Mouse (Mus musculus): Measurements from ENCODE around the gene U2af1. TPM values are rescaled to one million over a fixed set of nuclear protein-coding genes. Genes with fewer than 3 reads are reported as not detected.
A peak's percentile ranks its signal among the peaks of the same experiment; 100 is the strongest.

Gene U2af1
- polyA plus RNA-seq, 2 experiments from 2014 or later: 60.6 to 77.9 TPM

DNA sequence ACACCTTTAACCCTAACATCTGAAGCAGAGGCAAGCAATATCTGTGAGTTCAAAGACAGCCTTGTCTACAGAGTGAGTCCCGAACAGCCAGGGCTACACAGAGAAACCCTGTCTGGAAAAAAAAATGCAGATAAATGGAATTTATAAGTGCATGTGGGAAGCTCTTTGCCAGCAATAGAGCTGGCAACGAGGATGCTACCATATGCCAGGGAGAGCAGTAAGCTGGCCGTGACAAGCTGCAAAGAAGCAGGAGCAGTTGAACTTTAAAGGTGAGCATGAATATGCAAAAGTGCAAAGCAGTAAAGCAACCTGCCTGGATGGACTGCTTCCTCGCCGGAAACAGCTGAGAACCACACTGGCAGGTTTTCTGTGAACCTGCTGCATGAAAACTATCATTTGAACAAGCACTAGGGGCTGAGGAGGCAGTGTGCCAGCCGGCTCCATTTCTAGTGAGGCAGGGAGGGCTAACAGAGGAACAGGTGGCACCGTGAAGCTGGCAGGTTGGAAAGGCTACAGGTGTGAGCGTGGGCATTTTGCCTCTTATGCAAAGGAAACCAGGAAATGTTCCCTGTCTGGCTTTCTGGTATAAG, 2.1 kb upstream of the U2af1 start:
- no peak for ATAC-seq

DNA sequence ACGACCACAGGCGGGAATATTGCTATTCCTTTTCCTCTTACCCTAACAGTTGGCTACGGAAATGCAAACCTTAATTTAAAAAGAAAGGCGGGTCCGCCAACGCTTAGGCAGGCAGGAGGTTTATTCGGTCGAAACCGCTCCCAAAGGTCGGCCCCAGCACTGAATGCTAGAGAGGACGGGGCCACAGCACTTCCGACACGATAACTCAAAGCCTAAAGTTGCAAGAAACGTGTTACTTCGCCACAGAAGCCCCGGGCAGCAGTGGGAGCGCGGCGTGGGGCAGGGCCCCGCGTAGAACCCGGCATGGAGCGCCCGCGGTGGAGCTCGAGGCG, 590 bp downstream of the U2af1 start:
- no peak for ATAC-seq

DNA sequence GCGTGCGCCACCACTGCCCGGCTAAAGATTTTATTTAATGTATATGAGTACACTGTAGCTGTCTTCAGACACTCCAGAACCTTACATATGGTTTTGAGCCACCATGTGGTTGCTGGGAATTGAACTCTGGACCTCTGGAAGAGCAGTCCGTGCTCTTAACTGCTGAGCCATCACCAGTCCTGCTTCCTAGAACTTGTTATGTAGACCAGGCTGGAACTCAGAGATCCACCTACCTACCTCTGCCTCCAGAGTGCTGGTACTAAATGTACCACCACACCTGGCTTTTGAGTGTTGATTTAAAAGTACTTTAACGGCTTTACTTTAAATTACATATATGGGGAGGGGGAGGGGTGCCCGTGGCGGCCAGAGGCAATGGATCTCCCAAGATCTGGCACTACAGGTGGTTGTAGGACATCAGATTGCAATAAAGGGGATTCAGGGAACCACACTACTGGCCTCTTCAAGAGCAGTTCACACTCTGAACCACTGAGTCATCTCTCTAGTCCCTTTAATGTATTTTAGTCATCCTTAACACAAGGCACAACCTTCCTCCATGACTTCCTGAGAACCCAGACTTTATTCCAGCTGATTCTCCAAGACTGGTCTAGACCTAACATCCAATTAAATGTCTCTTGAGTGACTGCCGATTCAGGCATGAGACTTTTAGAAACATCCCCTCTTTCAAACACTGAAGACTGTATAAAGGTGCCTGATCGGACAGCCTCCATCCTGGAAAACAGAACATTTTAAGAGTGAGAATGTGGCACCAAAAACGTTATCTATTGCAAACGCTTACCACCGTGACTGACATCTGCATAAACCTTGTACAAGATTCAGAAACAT, 1.3 kb downstream of the U2af1 start:
- ATAC-seq: no peak

DNA sequence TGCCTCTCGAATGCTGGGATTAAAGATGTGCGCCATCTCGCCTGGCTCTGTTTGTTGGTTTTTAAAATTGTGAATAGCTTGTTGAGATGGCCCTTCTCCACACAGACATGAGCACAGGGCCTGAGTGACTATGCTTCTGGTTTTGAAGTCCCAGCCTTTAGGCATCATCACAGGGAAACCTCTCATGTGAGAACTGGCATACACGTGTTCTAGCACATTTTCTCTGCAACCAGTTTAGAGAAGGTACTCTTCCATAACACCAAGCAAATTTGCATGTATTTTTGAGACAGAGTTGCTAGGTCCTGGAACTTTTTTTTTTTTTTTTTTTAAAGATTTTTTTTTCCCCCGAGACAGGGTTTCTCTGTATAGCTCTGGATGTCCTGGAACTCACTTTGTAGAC, 2.0 kb downstream of the U2af1 start:
- ATAC-seq: no peak

DNA sequence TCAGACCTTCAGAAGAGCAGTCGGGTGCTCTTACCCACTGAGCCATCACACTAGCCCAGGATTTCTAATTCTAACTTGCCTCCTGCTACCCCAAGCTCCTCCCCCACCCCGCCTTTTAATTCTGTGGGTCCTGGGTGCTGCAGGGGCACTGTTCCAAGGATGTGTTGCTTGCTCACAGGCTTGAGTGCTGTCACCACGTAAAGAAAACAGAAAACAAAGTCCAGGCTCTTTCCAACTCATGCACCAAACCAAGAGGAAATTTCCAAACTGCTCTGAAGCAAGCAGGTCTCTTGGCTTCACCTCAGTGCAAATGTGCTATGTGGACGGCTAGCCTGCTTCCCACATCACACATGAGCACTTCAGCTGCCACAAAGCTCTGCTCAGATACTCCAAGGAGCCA, 3.3 kb downstream of the U2af1 start:
- ATAC-seq: no peak

DNA sequence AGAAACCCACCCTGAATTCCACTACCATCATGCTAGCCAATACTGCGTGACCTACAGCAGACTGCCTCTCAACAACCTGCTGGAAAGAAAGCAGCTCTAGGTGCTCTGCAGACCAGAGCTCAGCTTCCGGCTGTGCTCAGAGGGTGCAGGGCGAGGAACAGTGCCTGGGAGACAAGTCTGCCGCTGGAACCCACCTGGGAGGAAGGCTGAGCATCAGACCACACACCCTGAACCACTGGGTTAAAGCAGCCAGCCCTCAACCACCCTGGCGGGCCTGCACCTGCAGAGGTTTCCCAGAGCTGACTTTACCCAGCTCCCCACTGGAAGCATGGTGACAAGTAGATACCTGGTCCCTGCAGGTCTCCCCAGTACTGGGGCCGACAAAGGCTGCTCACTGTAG, 5.4 kb downstream of the U2af1 start:
- ATAC-seq: no peak

DNA sequence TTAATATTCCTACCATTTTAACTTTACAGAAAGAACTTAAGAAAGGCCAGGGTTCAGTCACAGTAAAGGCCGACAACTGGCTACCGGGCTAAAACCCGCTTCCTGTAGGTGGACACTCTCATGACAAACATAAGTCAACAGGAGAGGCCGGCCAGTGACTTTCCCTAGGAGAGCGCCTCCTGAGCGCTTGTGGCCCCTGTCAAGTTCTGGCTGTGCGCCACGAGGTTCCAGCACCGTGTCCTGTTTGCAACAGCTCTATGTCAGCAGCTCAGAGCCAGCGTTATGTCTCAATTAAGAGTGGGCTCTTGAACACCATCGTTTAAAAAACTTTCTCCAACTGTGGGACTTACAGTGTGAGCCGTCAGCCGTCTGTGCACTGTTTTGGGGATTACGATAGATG, 6.5 kb downstream of the U2af1 start:
- ATAC-seq: no peak

DNA sequence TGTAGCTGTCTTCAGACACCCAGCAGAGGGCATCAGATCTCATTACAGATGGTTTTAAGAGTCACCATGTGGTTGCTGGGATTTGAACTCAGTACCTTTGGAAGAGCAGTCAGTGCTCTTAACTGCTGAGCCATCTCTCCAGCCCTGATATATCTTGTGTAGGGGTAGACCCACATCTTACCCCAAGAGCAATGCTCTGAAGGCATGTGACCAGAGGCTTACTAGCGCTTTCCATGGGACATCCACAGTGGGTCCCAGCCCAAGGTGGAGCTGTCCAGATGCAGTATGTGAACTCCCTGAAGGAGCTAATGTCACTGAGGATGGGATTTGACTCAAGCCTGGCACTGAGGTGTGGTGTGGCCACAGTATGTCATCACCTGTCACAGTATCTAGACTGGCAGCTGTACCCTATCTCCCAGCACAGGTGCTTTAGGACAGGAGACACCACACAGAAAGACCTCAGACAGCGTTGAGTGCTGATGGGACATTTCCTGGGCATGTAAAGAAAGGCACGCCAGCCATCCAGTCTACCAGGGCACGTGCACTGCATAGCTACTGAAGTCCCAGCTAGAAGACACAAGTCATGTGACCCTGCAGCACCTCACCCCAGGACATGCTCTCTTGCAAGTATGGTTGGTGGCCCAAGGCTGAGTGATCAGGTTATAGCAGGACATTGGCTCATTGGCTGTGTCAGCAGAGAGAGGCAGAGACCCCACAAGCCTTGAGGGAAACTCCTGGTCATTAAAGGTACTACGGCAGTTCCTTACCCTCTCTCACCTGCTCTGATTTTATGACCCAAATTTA, 12.3 kb downstream of the U2af1 start:
- ATAC-seq: no peak

DNA sequence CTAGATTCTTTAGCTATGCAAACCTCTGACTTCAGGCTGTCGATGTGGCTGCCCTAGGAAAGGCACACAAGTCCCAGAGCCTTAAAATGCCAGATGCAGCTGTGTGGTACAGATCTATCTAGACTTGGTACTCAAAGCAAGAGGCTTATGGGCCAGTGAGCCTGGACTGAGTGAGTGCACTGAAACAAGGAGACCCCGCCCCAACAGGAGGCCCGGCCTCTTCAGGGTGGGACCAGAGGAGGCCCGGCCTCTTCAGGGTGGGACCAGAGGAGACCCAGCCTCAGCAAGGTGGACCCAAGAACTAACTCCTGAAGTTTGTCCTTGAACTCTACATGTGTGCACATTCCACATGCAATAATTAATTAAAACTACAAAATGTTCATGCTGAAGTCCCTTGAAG, 15.8 kb downstream of the U2af1 start:
- ATAC-seq: no peak

DNA sequence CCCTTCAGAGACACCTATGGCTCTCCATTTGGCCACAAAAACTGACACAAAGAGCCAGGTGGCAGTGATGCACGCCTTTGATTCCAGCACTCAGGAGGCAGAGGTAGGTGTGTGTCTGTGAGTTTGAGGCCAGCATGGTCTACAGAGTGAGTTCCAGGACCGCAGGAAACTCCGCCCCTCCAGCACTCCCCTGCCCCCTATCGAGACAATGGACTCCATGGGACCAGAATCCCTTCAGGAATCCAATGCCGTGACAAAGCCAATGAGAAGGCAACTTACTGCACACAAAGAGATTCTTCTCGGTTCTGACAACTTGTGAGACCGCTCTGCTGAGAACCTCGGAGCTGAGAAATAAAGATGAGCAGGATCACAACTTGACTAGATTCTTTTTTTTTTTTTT, 16.4 kb downstream of the U2af1 start:
- no peak for ATAC-seq

DNA sequence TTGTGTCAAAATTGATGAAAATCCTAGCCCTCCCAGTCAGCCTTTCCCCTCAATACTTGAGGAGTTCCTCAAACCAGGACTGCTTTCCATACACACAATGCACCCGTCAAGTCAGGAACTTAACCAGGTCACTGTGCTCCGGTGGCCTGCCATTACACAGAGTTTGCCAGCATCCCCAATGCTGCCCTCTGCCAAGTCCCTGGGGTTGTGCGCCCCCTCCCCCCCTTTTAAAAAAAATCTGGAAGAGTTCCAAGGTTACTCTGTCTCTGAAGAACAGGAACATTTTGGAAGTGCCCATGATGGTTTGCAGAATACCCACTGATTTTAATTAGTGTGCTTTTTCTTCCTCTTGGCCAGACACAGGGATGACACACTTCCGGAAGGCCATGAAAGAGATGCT, 19.0 kb downstream of the U2af1 start:
- no peak for ATAC-seq

DNA sequence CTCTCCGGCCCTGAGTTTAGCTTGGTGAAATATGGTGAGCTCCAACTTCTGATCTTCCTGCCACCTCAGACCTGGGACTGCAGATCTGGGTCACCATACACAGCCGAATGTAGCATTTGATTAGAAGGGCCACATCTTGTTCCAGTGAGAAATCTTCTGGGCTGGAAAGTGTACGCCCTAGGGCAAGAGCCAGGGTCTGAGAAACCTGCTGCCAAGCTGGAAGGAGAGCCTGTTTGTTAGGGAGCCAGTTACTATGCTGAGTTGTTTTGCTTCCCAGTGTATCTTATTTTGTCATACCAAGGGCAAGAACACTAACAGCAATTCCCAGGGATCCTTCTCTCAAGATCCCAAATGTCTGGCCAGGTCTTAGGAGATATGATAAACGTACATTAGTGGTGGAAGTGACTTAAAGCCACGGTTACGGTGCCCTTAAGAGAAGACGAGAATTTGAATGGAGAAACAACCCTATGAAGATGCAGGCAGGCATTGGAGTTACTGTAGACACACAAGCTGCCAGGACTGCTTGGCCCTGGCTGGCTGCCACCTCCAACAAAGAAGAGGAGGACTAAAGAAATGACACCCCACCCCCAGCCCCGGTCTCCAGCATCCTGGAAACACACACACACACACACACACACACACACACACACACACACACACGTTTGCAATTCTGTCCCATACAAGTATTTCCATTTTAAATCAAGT, 20.7 kb downstream of the U2af1 start:
- no peak for ATAC-seq

DNA sequence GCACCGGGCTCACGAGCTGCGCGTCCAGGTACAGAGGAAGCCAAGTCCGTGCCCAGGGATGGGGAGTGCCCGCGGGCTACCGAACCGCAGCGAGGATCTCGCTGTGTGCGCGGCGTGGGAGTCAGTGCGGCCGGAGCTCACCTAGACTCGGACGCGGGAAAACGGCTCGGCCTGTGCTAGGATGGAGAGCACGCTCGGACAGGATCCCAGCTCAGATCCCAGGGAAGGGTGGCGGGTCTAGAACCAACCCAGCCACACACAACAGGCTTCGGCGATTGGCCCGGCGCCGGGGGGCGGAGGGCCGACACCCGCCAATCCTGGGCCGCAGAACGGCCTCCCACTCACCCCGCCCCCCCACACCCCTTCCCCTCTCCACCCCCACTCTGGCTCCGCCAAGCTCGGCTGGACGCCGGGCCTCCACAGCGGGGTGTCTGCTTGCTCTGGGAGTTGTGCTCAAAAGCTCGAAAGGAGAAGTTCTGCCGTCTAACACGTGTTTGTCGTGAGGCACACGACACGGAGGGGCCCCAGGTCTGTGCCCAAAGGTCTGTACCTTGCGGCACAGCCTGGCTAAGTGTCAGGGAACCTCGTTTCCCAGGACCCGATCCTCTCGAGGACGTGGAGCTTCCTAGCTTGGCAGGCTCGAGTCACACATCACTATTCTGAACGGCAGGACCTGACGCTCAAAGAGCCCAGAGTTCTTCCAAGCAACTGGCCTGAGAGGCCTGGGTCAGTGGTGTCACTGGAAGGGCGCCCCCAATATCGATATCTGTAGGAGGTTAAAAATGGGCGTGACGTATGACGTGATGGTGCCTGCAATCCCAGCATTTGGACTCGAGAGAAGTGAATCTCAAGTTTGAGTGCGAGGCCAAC, 21.5 kb downstream of the U2af1 start, which contains the start of gene Cbs:
Gene Cbs, minus strand, starts transcription at position 297 of the 870 bp plus-strand sequence.
- ATAC-seq: peak; percentile 28

DNA sequence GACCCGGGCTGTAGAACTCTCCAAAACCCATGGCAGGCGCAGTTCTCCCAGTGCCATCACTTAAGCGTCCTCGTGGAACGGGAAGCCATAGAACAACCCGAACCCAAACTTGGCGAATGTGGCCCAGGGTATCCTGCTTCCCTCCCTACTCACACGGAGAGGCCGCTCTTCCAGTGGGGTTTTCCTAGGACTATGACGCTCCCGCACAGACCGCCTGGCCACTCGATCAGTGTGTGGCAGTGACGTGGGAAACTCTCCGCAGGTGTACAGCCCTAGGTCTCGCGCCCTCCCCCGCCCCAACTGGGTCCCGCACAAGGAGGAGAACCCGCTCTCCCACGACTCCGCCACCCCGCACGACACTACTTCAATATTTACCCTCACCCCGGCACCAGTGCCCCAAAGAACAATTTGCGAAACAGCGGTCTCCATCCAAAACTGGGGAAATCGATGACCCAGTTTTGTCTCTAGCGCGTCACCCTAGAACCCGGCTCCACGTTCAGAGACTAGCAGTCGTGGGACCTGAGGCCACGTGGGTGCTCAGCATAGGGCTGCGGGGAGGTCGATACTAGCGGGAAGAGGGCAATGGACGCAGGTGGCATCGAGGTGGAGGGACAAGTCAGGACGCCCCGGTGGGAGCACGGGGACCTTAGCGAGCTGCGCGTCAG, 22.3 kb downstream of the U2af1 start:
- no peak for ATAC-seq

DNA sequence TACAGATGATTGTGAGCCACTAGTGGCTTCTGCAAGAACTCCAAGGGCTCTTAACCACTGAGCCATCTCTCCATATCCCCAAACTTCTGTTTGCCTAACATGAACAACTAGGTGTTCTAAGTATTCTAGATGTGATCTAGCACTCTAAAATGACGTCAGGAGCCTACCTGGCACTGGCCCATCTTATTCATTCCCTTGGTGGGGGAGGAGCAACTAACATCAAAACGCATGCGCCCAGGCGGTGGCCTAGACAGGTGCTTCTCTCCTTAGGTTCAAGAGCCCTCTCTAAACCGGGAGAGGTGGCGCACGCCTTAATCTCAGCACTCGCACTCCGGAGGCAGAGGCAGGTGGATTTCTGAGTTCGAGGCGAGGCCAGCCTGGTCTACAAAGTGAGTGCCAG, 22.9 kb downstream of the U2af1 start:
- ATAC-seq: no peak

DNA sequence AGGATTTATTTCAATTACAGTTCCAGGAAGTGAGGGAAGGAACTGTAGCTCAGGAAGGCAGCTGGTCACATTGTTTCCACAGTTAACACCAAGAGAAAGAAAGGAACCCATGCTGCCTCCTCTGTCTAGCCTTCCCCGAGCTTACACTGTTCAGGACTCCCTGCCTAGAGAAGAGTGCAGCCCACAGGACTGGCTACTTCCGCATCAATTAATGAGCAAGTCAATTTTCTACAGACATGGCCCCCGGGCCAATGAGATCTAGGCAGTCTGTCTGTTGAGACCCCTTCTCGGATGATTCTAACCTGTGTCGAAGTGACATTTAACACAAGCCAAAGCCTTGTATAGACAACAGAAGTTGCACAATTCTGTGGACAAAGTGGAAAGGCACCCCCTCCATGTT, 23.8 kb downstream of the U2af1 start:
- ATAC-seq: no peak

DNA sequence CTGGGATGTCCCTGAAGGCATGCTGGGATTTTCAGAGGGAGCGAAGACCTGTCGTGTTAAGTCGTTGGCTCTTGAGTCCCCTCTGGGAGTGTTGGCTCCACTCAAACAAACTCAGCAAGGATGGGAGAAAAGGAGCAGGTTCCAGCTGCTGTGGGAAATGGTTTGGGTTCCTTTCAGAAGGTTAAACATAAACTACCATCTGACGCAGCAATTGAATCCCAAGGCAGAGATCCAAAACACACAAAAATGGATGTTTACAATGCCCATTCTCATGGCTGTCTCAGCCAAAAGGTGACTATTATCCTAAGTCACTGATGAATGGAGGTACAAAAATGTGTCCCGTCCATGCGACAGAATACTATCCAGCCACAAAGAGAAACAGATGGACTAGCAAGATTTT, 25.7 kb downstream of the U2af1 start:
- ATAC-seq: no peak

DNA sequence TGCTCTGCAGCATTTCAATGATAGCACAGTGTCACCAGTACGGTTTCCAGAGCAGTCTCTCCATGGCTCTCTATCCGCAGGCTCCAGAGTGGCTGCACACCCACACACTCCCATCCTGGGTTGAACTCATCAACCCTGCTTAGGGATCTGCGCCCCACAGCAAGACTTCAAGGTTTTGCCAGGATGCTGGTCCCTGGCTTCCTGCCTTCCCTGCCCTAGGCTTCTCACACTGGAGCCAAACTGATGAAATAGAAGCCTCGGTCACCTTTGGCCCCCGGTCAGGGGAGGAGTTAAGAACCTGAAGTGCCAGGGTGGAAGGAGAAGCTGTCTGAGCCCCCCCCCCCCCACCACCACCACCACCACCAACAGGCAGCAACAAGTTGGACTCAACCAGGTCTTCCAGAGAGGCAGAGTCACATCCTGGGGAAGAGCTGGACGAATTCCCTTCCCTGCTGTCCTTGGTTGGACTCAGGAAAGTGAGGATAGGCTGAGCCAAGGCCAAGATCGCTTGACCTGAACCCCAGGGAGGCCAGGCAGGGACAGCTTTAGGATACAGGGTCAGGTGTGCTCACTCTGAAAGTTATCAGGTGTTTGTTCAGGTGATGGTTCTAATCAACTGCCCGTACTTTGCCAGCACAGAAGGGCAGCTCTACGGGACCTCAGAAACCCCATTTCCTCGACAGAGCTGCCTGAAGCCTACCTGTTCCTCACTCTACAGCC, 27.5 kb downstream of the U2af1 start:
- ATAC-seq: no peak

DNA sequence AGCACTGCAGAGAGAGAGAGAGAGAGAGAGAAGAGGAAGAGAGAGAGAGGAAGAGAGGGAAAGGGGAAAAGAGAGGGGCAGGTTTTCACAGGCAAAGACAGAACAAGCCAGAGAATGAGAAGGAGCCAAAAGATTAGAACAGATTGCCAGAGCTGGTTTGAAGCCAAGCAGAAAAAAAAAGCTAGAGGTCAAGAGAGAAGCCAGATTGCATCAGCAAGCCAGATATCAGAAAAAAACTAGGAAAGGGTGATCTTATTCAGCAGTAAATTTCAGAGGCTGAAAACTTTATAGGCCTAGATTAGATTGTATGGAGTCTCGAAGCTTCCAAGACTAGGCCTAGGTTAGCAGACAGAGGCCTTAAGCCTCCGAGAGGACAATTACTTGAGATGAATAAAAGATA, 30.7 kb downstream of the U2af1 start:
- ATAC-seq: no peak

DNA sequence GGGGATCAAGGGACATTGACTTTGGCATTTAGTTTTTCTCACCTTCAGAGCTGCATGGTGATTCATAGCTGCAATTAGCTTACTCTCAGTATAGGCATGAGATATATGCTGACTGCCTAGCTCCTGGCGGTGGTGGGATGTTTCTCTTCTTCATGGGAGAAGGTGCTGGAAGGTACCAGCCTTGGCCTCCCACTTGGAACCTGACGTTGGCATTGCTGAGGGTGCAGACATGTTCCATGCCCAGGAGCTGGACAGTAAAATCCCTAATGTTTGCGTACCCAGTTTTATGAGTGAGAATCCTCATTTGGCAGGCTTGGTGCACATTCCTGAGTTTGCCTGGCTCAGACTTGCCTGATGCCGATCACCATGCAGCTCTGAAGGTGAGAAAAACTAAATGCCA, 35.6 kb downstream of the U2af1 start:
- no peak for ATAC-seq

Data from activated CD4-positive, CD25-positive, alpha-beta regulatory T cell, adult 4 months (primary cell).